Mouse (Mus musculus) ES-E14 (cell line): ENCODE measurements around the gene Uba52. TPM values are rescaled to one million over a fixed set of nuclear protein-coding genes. Genes with fewer than 3 reads are reported as not detected.

Experiments
- DNase-seq: peaks from one replicate; pipeline ENCODE4 v3.0.0-alpha.2; 2013; ENCODE audit warnings: low read depth, low spot score
- H3K27ac ChIP-seq: 2 replicates; pipeline ENCODE4 v1.5.1; 2012; ENCODE audit warnings: low read depth, mild to moderate bottlenecking, low read length, moderate library complexity, mixed read lengths; ENCODE audit not compliant: poor library complexity, insufficient read depth, severe bottlenecking
- H3K36me3 ChIP-seq: 2 replicates; pipeline ENCODE4 v1.6.1; 2012; ENCODE audit warnings: mild to moderate bottlenecking, low read length, moderate library complexity, mixed read lengths; ENCODE audit not compliant: control insufficient read depth, poor library complexity, insufficient read depth, severe bottlenecking
- H3K4me1 ChIP-seq, 2 experiments: fragments of 150-350 bp in 1 of 2; sonication (generic) in 1 of 2; 2 replicates each; pipeline ENCODE4 v1.6.1; 2012; ENCODE audit warnings: low read length in 2 of 2, mild to moderate bottlenecking in 1 of 2, mixed read lengths in 1 of 2; ENCODE audit not compliant: control insufficient read depth in 2 of 2, insufficient read depth in 2 of 2, poor library complexity in 1 of 2
- H3K4me3 ChIP-seq, 2 experiments: fragments of 150-350 bp in 1 of 2; sonication (generic) in 1 of 2; 2 replicates each; pipeline ENCODE4 v1.5.1; 2012; ENCODE audit warnings: low read length in 2 of 2, low read depth in 1 of 2, mild to moderate bottlenecking in 1 of 2, mixed read lengths in 1 of 2; ENCODE audit not compliant: insufficient read depth in 1 of 2, poor library complexity in 1 of 2, severe bottlenecking in 1 of 2
- H3K9ac ChIP-seq: 2 replicates; pipeline ENCODE4 v1.6.1; 2012; ENCODE audit warnings: low read depth, mild to moderate bottlenecking, low read length, mixed read lengths; ENCODE audit not compliant: poor library complexity, insufficient read depth, severe bottlenecking
- H3K9me3 ChIP-seq: fragments of 150-350 bp; sonication (generic); 2 replicates; pipeline ENCODE4 v1.6.1; 2012; ENCODE audit warnings: low read depth, mild to moderate bottlenecking, low read length; ENCODE audit not compliant: control insufficient read depth, insufficient read depth
- CHD2 ChIP-seq: IDR thresholded peaks from 2 replicates; pipeline ENCODE4 v1.6.1; 2014; ENCODE audit warnings: mild to moderate bottlenecking, low read depth, low read length, inconsistent platforms
- HCFC1 ChIP-seq: IDR thresholded peaks from 2 replicates; pipeline ENCODE4 v1.6.1; 2012; ENCODE audit warnings: low read length, inconsistent platforms, borderline replicate concordance; ENCODE audit not compliant: insufficient read depth
- MAFK ChIP-seq: IDR thresholded peaks from 2 replicates; pipeline ENCODE4 v1.6.1; 2014; ENCODE audit warnings: mild to moderate bottlenecking, low read depth, low read length, inconsistent platforms; ENCODE audit not compliant: insufficient read depth
- ZC3H11A ChIP-seq: IDR thresholded peaks from 2 replicates; pipeline ENCODE4 v1.6.1; 2012; ENCODE audit warnings: low read depth, mild to moderate bottlenecking, inconsistent platforms, low read length, borderline replicate concordance
- ZNF384 ChIP-seq: IDR thresholded peaks from 2 replicates; pipeline ENCODE4 v1.6.1; 2012; ENCODE audit warnings: low read depth, low read length, inconsistent platforms
- in situ Hi-C, 2 experiments: fragments of 600-800 bp; cut with MboI; formaldehyde crosslinking; loops; one replicate each; pipeline ENCODE4 v1.15.1; 2025; ENCODE audit warnings: low sequenced_read_pairs in 2 of 2, inconsistent platforms in 1 of 2; ENCODE audit not compliant: unreplicated experiment in 2 of 2
- total RNA-seq: library from RNA; depleted of rRNA; stranded (reverse); fragments of 300-350 nt; gene quantifications from 2 replicates; pipeline ENCODE4 v1.2.3, GENCODE M21; 2012

Gene Uba52
- total RNA-seq, 1 experiment, result 3,214 TPM

GRCm38 (mm10) chr8:70487993-70488796 is 22.4 kb downstream of the Uba52 start:
- peaks cover 7 to 23% of the 10 kb centered on the region in 2 experiments; a peak in 2 of 4 replicates for H3K4me1 ChIP-seq
- H3K27ac ChIP-seq, result no peak overlapping the region
- DNase-seq, result no peak

GRCm38 (mm10) chr8:70486941-70487520 is 23.6 kb downstream of the Uba52 start, which contains the start of gene Tmem59l:
Tmem59l (minus strand) TSS chr8:70487358.
- TF ChIP-seq CHD2 (no peak), ZNF384 (no peak), ZC3H11A (no peak), MAFK (no peak), HCFC1 (no peak)
- Histone ChIP-seq H3K9ac (peak within 1 kb of the TSS; percentile 34), H3K9me3 (no peaks in the 10 kb centered on the region), H3K4me1 (peaks cover 7 to 23% of the 10 kb centered on the region in 2 experiments; a peak in 2 of 4 replicates), H3K27ac (no peak within 1 kb of the TSS), H3K4me3 (peak within 1 kb of the TSS; percentile 45 to 62), H3K36me3 (no peaks in the 10 kb centered on the region)
- in situ Hi-C loops, result no loop called here
- no peak for DNase-seq

More at GRCm38 (mm10) chr8:70487993-70488796, 22.4 kb downstream of the Uba52 start:
- no peaks in the 10 kb centered on the region for H3K9me3 ChIP-seq
- H3K36me3 ChIP-seq, result no peaks in the 10 kb centered on the region
- in situ Hi-C loops, result no loop called here
- peak overlapping the region; percentile 39; the same call in 1 of the 2 replicates for H3K9ac ChIP-seq
- TF ChIP-seq HCFC1 (no peak), ZNF384 (no peak), CHD2 (no peak), MAFK (no peak), ZC3H11A (no peak)
- H3K4me3 ChIP-seq, result peak overlapping the region; percentile 21 to 45

GRCm38 (mm10) chr8:70486191-70486681 is 24.4 kb downstream of the Uba52 start:
- Histone ChIP-seq H3K9ac (no peak overlapping the region), H3K9me3 (no peaks in the 10 kb centered on the region), H3K27ac (no peak overlapping the region), H3K4me3 (no peak overlapping the region), H3K36me3 (no peaks in the 10 kb centered on the region), H3K4me1 (peaks cover 7 to 20% of the 10 kb centered on the region in 2 experiments; a peak in 2 of 4 replicates)
- no peak for DNase-seq
- TF ChIP-seq CHD2 (no peak), ZC3H11A (no peak), MAFK (no peak), ZNF384 (no peak), HCFC1 (no peak)
- in situ Hi-C loops, result no loop called here

GRCm38 (mm10) chr8:70482943-70483342 is 27.7 kb downstream of the Uba52 start:
- Histone ChIP-seq H3K4me3 (no peak overlapping the region), H3K4me1 (peaks cover 2 to 16% of the 10 kb centered on the region in 2 experiments; a peak in 2 of 4 replicates), H3K36me3 (no peaks in the 10 kb centered on the region), H3K27ac (no peak overlapping the region), H3K9ac (no peak overlapping the region), H3K9me3 (no peaks in the 10 kb centered on the region)
- no peak for DNase-seq
- TF ChIP-seq MAFK (no peak), HCFC1 (no peak), CHD2 (no peak), ZC3H11A (no peak), ZNF384 (no peak)
- in situ Hi-C loops, result no loop called here
